Mouse (Mus musculus) adrenal gland, postnatal 10 days (tissue): ENCODE results near the gene Twist2. TPM values are rescaled to one million over a fixed set of nuclear protein-coding genes. Genes with fewer than 3 reads are reported as not detected.

Source experiments
- DNase-seq: peaks from one replicate; pipeline ENCODE4 v3.0.0; 2021; ENCODE audit warnings: mixed read lengths
- total RNA-seq, 2 experiments: library from RNA; stranded (reverse); gene quantifications; 2 replicates each; pipeline ENCODE4 v1.2.3; 2021

Twist2 gene
- total RNA-seq, 2 experiments from 2014 or later, result 4.3 to 4.9 TPM

DNA sequence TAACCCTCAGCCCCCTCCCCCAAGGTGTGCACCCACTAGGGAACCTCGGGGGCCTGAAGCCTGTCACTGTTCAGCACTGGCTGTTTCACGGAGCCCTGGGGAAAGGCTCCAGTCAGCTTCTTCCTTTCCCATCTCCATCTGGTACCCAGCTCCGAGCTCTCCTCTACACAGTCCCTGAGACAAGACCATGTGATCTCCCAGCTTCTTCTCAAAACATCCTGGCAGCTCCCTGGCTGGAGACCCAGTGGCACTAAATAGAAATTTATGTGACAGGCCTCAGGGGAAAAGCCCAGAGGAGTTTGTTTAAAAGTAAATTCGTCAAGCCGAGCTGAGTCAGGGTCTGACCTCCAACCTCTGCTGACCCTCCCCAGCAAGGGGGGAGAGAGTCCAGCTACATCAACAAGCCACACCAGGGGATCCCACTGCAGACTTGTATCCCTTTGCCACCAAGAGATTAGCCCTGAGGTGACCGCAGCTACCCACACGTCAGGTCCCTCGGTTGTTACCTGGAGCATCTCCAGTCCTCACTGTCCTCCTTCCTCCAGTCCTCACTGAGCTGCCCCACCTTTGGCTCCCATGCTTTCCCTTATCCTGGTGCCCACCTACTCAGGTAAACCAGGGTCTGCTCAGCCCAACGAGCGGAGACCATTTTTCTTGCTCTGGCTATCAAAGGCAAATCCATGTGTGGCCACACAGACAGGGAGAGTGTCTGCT is 72.5 kb downstream of the Twist2 start:
- DNase-seq, result no peak

DNA sequence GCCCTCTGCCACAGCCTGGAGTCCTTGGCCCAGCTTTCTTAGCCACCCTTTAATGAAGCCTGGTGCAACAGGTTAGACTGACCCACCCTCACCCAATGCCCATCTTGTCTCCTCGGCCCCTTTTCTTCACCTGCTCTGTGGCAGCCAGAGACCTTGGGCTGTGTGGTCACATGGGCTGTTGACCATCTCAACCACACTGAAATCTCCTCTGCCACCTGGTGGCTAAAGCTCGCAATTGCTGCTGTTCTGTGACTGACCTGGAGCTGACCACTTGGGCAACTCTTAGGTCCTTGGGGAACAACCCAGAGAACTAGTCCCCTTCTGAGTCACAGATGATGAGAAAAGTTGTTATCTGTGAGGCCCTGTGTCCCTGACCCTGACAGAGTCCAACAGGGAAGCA is 73.4 kb downstream of the Twist2 start:
- DNase-seq, result peak; percentile 89

DNA sequence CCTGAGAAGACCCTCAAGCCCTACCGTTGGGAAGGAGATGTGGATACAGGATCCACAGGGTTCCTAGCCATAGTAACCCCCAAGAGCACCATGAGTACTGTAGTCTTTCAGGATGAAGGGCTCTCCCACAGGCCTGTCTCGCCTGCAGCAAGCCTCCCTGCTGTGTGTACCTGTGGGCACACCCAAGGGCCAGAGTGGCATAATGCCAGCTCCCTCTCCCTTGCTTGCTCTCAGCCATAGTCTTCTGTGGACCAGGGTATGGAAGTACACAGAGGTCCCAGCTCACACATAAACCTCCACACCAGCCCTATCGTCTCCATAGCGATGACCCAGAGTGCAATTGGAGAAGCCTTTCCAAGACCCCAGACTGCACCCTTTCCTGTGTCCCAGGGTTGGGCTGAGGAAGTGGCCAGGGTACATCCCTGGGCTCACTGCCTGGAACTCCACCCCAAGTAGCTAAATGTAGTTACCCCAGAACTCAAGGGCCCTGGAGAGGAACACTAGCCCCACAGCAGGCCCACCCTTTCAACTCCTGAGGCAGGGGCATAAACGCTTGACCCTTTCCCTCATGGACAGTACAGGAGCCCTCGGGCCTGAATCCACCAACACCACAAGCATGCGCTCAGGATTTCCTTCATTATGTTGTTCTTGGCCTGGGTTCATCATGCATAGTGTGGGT is 73.9 kb downstream of the Twist2 start:
- no peak for DNase-seq

DNA sequence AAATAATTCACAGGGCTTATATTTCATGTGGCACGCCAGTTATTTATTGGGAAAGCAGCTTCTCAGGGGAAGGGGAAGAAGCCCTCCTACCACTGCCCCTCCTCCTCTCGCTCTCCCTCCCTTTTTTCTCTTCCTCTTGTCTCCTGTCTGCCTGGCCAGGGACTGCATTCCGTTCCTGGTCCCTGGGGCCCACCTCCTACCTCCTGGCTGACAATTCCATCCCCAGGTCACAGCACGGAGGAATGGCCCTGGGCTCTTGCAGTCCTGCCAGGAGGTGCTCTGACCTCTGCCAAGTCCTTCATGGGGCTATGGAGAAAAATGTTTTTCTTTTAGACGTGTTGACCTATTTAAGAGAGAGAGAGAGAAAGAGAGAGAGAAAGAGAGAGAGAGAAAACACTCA is 77.4 kb downstream of the Twist2 start:
- peak; percentile 48 for DNase-seq

DNA sequence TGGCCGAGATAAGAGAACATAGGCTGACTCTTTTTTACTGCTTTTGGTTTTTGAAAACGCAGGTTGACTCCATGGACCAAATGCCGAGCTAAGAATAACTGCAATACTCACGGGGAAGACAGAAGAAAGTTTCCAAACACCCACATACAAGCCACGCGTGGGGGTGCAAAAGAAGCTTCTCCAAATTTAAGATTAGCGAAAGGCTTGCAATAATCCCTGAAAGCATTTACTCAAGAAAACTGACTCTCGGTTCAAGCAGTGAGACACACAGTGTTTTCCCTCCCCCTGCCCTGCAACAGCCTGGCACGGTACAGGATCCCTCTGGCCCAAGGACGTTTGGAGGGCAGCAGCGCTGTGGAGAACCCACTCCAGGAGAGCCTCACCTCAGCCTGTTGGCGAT is 78.9 kb downstream of the Twist2 start:
- peak; percentile 30 for DNase-seq

DNA sequence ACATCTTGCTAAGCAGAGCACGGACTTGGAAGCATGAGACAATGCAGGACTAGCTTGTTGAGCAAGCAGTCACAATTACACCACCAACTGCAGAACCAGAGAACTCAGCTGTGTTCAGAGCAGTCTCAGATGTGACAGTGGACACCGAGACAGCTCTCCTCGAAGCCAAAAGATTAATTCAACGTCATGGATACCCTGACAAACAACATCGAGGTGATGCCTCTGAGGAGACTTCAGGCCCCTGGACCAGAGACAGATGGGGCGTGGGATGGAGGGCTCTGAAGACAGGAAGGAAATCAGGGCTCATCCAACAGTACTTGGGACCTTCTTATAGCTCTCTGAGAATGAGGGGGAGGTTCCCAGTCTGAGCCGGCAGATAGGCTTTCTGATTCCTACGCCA is 79.6 kb downstream of the Twist2 start:
- no peak for DNase-seq

DNA sequence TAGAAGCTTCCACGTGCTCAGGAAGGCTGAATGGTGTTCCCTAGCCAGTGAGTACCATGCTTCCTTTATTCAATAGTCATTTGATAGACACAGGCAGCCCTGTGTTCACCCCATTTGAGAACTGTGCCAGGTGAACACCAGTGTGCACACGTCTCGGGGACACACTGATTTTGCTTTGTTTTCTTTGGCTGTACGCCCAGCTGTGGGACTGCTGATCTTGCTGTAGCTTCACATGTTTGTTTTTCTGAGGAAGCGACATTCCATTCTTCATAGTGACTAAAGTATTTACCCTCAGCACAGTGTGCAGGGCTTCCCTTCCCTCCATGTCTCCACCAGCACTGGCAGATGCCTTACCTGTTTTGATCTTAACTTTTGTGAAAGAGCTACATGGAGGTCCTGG is 81.9 kb downstream of the Twist2 start:
- DNase-seq, result no peak

DNA sequence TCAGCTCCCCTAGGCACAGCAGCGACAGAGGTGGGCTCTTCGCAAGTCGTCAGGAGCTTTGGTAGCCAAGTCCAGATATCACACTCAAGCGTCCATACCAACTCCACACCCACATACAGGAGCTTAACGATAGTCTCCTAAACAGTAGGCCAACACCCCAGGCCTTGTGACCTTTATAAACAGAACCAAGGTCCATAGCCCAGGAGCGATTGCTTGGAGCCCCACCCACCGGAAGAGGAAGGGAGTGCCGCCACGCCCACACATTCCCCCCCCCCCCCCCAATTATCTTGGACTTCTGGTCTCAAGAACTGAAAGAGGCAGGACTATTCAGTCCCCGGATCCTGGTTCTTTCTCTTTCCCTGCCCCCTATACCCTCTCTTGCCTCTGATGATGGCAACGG is 92.3 kb downstream of the Twist2 start:
- no peak for DNase-seq

DNA sequence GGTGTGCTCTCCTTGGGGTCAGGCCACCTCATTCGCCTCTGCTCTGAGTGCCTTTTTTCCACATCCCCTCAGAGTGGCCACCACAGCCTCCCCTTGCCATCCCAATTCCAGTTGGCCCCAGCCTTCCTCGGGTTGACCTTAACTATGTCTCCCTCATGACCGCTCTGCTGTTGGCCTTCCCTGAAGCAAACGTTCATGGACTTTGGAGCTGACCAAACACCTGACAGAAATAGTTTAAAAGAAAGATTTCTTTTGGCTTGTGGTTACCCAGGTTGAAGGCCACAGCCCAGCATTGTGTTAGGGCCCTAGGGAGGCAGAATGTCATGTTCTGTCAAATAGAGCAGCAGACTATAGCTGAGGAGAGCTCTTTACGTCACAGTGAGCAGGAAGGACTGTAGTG is 93.0 kb downstream of the Twist2 start:
- DNase-seq, result no peak

DNA sequence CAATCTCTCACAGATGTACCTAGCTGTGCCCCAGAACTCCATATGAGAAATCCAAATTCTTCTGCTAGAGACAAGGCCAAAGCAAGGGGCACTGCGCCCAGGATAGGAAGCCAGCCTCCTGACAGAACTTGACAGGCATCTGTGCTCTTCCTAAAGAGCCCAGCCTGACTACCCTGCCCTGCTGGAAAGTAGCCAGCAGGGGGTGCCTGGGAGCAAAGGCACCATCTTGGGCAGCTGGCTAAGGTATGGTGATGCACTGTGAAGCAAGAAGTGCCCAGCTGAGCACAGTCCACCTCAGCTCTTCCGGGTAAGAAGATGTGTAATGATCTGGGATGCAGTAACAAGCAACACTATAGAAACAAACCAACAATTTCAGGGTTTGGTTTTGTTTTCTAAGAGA is 95.8 kb downstream of the Twist2 start:
- no peak for DNase-seq
